Mouse (Mus musculus) MEL (cell line): ENCODE measurements at regions not wholly inside any gene's neighbourhood (a gene's known extent, or its start where the extent isn't known, plus 50 kb on each side); places are given as distances from the start of the nearest gene placed in this dataset.

ENCODE experiments used
- DNase-seq: peaks from one replicate; pipeline ENCODE4 v3.0.0; 2011; ENCODE audit warnings: low read depth, low spot score
- H3K27ac ChIP-seq: 2 replicates; pipeline ENCODE4 v1.5.1; 2012; ENCODE audit warnings: low read depth, mild to moderate bottlenecking, control low read depth, low read length, moderate library complexity; ENCODE audit not compliant: control insufficient read depth
- H3K27me3 ChIP-seq, 2 experiments: fragments of 150-350 bp in 1 of 2; sonication (generic) in 1 of 2; 2 replicates each; pipeline ENCODE4 v1.6.1; 2012; ENCODE audit warnings: low read length in 2 of 2, mild to moderate bottlenecking in 2 of 2, improper control_type of control experiment in 1 of 2, moderate library complexity in 1 of 2; ENCODE audit not compliant: insufficient read depth in 2 of 2, control insufficient read depth in 1 of 2
- H3K36me3 ChIP-seq, 2 experiments: 2 replicates each; pipeline ENCODE4 v1.6.1; 2012 to 2014; ENCODE audit warnings: low read length in 2 of 2, improper control_type of control experiment in 1 of 2, inconsistent platforms in 1 of 2, mild to moderate bottlenecking in 1 of 2; ENCODE audit not compliant: insufficient read depth in 2 of 2, control insufficient read depth in 1 of 2
- H3K4me1 ChIP-seq, 2 experiments: fragments of 150-350 bp in 1 of 2; sonication (generic) in 1 of 2; 2 replicates each; pipeline ENCODE4 v1.6.1; 2012; ENCODE audit warnings: low read length in 2 of 2, improper control_type of control experiment in 1 of 2, mild to moderate bottlenecking in 1 of 2; ENCODE audit not compliant: insufficient read depth in 2 of 2, control insufficient read depth in 1 of 2
- H3K4me3 ChIP-seq, 2 experiments: fragments of 150-350 bp in 1 of 2; sonication (generic) in 1 of 2; 2 replicates each; pipeline ENCODE4 v1.5.1; 2012; ENCODE audit warnings: low read depth in 2 of 2, low read length in 2 of 2, mild to moderate bottlenecking in 2 of 2, moderate library complexity in 2 of 2, control low read depth in 1 of 2, improper control_type of control experiment in 1 of 2; ENCODE audit not compliant: control insufficient read depth in 1 of 2, insufficient read depth in 1 of 2
- H3K79me2 ChIP-seq: 2 replicates; pipeline ENCODE4 v1.6.1; 2012; ENCODE audit warnings: mild to moderate bottlenecking, low read length, moderate library complexity; ENCODE audit not compliant: control insufficient read depth, poor library complexity, insufficient read depth
- H3K9ac ChIP-seq: 2 replicates; pipeline ENCODE4 v1.6.1; 2012; ENCODE audit warnings: low read depth, mild to moderate bottlenecking, control low read depth, low read length, moderate library complexity; ENCODE audit not compliant: control insufficient read depth, poor library complexity, severe bottlenecking
- H3K9me3 ChIP-seq: fragments of 150-350 bp; sonication (generic); replicated peaks from 2 replicates; pipeline ENCODE4 v1.6.1; 2012; ENCODE audit warnings: mild to moderate bottlenecking, low read length, improper control_type of control experiment, moderate library complexity; ENCODE audit not compliant: insufficient read depth
- BHLHE40 ChIP-seq: IDR thresholded peaks from 2 replicates; pipeline ENCODE4 v1.6.1; 2012; ENCODE audit warnings: low read depth, mild to moderate bottlenecking, inconsistent platforms, low read length, improper control_type of control experiment, borderline replicate concordance
- CHD1 ChIP-seq: IDR thresholded peaks from 2 replicates; pipeline ENCODE4 v1.6.1; 2012; ENCODE audit warnings: low read depth, mild to moderate bottlenecking, inconsistent platforms, low read length, improper control_type of control experiment
- CHD2 ChIP-seq: IDR thresholded peaks from 2 replicates; pipeline ENCODE4 v1.6.1; 2011; ENCODE audit warnings: low read length, improper control_type of control experiment
- E2F4 ChIP-seq: IDR thresholded peaks from 2 replicates; pipeline ENCODE4 v1.6.1; 2011; ENCODE audit warnings: low read depth, low read length, improper control_type of control experiment, borderline replicate concordance
- EP300 ChIP-seq, 2 experiments: IDR thresholded peaks; 2 replicates each; pipeline ENCODE4 v1.6.1; 2011; ENCODE audit warnings: improper control_type of control experiment in 2 of 2, low read length in 2 of 2, low read depth in 1 of 2, mild to moderate bottlenecking in 1 of 2
- ETS1 ChIP-seq: IDR thresholded peaks from 2 replicates; pipeline ENCODE4 v1.6.1; 2012; ENCODE audit warnings: low read depth, mild to moderate bottlenecking, inconsistent platforms, low read length, improper control_type of control experiment, moderate library complexity
- GABPA ChIP-seq: IDR thresholded peaks from 2 replicates; pipeline ENCODE4 v1.6.1; 2012; ENCODE audit warnings: low read depth, mild to moderate bottlenecking, inconsistent platforms, low read length, improper control_type of control experiment, moderate library complexity
- HCFC1 ChIP-seq: IDR thresholded peaks from 2 replicates; pipeline ENCODE4 v1.6.1; 2012; ENCODE audit warnings: low read depth, mild to moderate bottlenecking, inconsistent platforms, low read length, improper control_type of control experiment, moderate library complexity
- JUND ChIP-seq: IDR thresholded peaks from 2 replicates; pipeline ENCODE4 v1.6.1; 2011; ENCODE audit warnings: low read depth, mild to moderate bottlenecking, improper control_type of control experiment, low read length
- MAZ ChIP-seq: IDR thresholded peaks from 2 replicates; pipeline ENCODE4 v1.6.1; 2012; ENCODE audit warnings: low read depth, mild to moderate bottlenecking, inconsistent platforms, low read length, improper control_type of control experiment
- MXI1 ChIP-seq: IDR thresholded peaks from 2 replicates; pipeline ENCODE4 v1.6.1; 2011; ENCODE audit warnings: mild to moderate bottlenecking, low read depth, low read length, improper control_type of control experiment
- MYB ChIP-seq: IDR thresholded peaks from 2 replicates; pipeline ENCODE4 v1.6.1; 2011; ENCODE audit warnings: mild to moderate bottlenecking, low read depth, low read length, improper control_type of control experiment
- MYC ChIP-seq: IDR thresholded peaks from 2 replicates; pipeline ENCODE4 v1.6.1; 2011; ENCODE audit warnings: low read depth, mild to moderate bottlenecking, low read length, improper control_type of control experiment, moderate library complexity
- NELFE ChIP-seq: IDR thresholded peaks from 2 replicates; pipeline ENCODE4 v1.6.1; 2011; ENCODE audit warnings: low read depth, low read length, improper control_type of control experiment
- NRF1 ChIP-seq: IDR thresholded peaks from 2 replicates; pipeline ENCODE4 v1.6.1; 2014; ENCODE audit warnings: low read depth, mild to moderate bottlenecking, inconsistent platforms, low read length, improper control_type of control experiment, moderate library complexity; ENCODE audit not compliant: poor library complexity, insufficient read depth, severe bottlenecking
- POLR2A ChIP-seq, 2 experiments: IDR thresholded peaks; 2 replicates each; pipeline ENCODE4 v1.6.1; 2011 to 2012; ENCODE audit warnings: low read length in 2 of 2, mild to moderate bottlenecking in 2 of 2, control low read depth in 1 of 2, improper control_type of control experiment in 1 of 2, low read depth in 1 of 2, moderate library complexity in 1 of 2; ENCODE audit not compliant: control insufficient read depth in 1 of 2, insufficient read depth in 1 of 2, poor library complexity in 1 of 2
- POLR2AphosphoS5 ChIP-seq: IDR thresholded peaks from 2 replicates; pipeline ENCODE4 v1.6.1; 2012; ENCODE audit warnings: low read depth, borderline replicate concordance, mild to moderate bottlenecking, inconsistent platforms, low read length, moderate library complexity, mixed read lengths
- RCOR1 ChIP-seq: IDR thresholded peaks from 2 replicates; pipeline ENCODE4 v1.6.1; 2012; ENCODE audit warnings: low read depth, mild to moderate bottlenecking, inconsistent platforms, low read length, improper control_type of control experiment
- SIN3A ChIP-seq: IDR thresholded peaks from 2 replicates; pipeline ENCODE4 v1.6.1; 2012; ENCODE audit warnings: low read length, improper control_type of control experiment, inconsistent platforms
- TAL1 ChIP-seq: IDR thresholded peaks from 2 replicates; pipeline ENCODE4 v1.6.1; 2012; ENCODE audit warnings: mild to moderate bottlenecking, inconsistent platforms, low read length, moderate library complexity, mixed read lengths
- TBP ChIP-seq: IDR thresholded peaks from 2 replicates; pipeline ENCODE4 v1.8.0; 2011; ENCODE audit warnings: low read depth, low read length, improper control_type of control experiment
- TCF12 ChIP-seq: IDR thresholded peaks from 2 replicates; pipeline ENCODE4 v1.6.1; 2014; ENCODE audit warnings: low read depth, mild to moderate bottlenecking, inconsistent platforms, low read length, improper control_type of control experiment, moderate library complexity
- ZKSCAN1 ChIP-seq: IDR thresholded peaks from 2 replicates; pipeline ENCODE4 v1.6.1; 2012; ENCODE audit warnings: low read depth, mild to moderate bottlenecking, inconsistent platforms, low read length, improper control_type of control experiment, moderate library complexity
- ZMIZ1 ChIP-seq: IDR thresholded peaks from 2 replicates; pipeline ENCODE4 v1.6.1; 2012; ENCODE audit warnings: low read depth, mild to moderate bottlenecking, inconsistent platforms, low read length, improper control_type of control experiment, moderate library complexity
- ZNF384 ChIP-seq: IDR thresholded peaks from 2 replicates; pipeline ENCODE4 v1.6.1; 2012; ENCODE audit warnings: low read depth, mild to moderate bottlenecking, inconsistent platforms, low read length, improper control_type of control experiment

- no peaks in the 10 kb centered on the region for H3K9me3 ChIP-seq
- H3K27ac ChIP-seq, result no peak overlapping the region
- DNase-seq, result no peak
- TF ChIP-seq MYC (no peak), RCOR1 (no peak), NRF1 (no peak), CHD1 (no peak), NELFE (no peak), HCFC1 (no peak), ZKSCAN1 (no peak)
- no peak overlapping the region for H3K9ac ChIP-seq
- H3K27me3 ChIP-seq, result no peaks in the 10 kb centered on the region
- H3K36me3 ChIP-seq, result no peaks in the 10 kb centered on the region
- no peaks in the 10 kb centered on the region for H3K4me1 ChIP-seq
- no peak overlapping the region for H3K4me3 ChIP-seq
- H3K79me2 ChIP-seq, result no peaks in the 10 kb centered on the region
These were observed 475.1 kb upstream of the Gm11114 start for GRCm38 (mm10) chr9:84837498-84837897.

GRCm38 (mm10) chr9:84844021-84844420, 468.6 kb upstream of the Gm11114 start:
- no peak for DNase-seq
- no peak overlapping the region for H3K27ac ChIP-seq
- H3K27me3 ChIP-seq, result no peaks in the 10 kb centered on the region
- no peaks in the 10 kb centered on the region for H3K79me2 ChIP-seq
- no peak for TF ChIP-seq TCF12
- TF ChIP-seq MAZ, result no peak
- TF ChIP-seq ZNF384, result no peak
- no peak for TF ChIP-seq JUND
- no peak for TF ChIP-seq NRF1
- TF ChIP-seq SIN3A, result no peak
- TF ChIP-seq ZMIZ1, result no peak
- TF ChIP-seq HCFC1, result no peak
- TF ChIP-seq NELFE, result no peak
- TF ChIP-seq MYB, result no peak
- no peak for TF ChIP-seq MYC
- TF ChIP-seq ETS1, result no peak
- H3K9ac ChIP-seq, result no peak overlapping the region
- H3K36me3 ChIP-seq, result no peaks in the 10 kb centered on the region
- H3K4me1 ChIP-seq, result no peaks in the 10 kb centered on the region
- H3K4me3 ChIP-seq, result no peak overlapping the region
- H3K9me3 ChIP-seq, result no peaks in the 10 kb centered on the region

GRCm38 (mm10) chr9:84861600-84861999, 451.0 kb upstream of the Gm11114 start:
- Histone ChIP-seq H3K4me1 (no peaks in the 10 kb centered on the region), H3K36me3 (no peaks in the 10 kb centered on the region), H3K79me2 (no peaks in the 10 kb centered on the region), H3K4me3 (no peak overlapping the region), H3K9ac (no peak overlapping the region), H3K27me3 (no peaks in the 10 kb centered on the region), H3K9me3 (no peaks in the 10 kb centered on the region), H3K27ac (no peak overlapping the region)
- TF ChIP-seq EP300 (IDR thresholded peaks at IDR 0.05; ENCODE audit: low read depth in 1 of 2, low read length in 2 of 2) (no peak), GABPA (no peak), CHD1 (no peak), HCFC1 (no peak), BHLHE40 (no peak), TBP (no peak), E2F4 (no peak), POLR2AphosphoS5 (no peak), MYC (no peak), TCF12 (no peak), ZKSCAN1 (no peak), TAL1 (no peak), CHD2 (no peak), ZNF384 (no peak), ZMIZ1 (no peak), MXI1 (no peak), POLR2A (IDR thresholded peaks at IDR 0.05; ENCODE audit: control insufficient read depth in 1 of 2, insufficient read depth in 1 of 2, low read depth in 1 of 2, low read length in 2 of 2, poor library complexity in 1 of 2) (no peak)
- DNase-seq, result no peak
